Mouse (Mus musculus): ENCODE results near the gene Rhox2a. TPM values are rescaled to one million over a fixed set of nuclear protein-coding genes. Genes with fewer than 3 reads are reported as not detected.
"Not testable (repeated sequence)": the region's sequence is repeated elsewhere in the genome, so short reads cannot be mapped to it uniquely, and the experiment has no call there.

Rhox2a gene
- polyA plus RNA-seq (2012; fragmentation: generic; extraction: Trizol) = not detected
- long read RNA-seq, experiment 1 = 0 reads
- long read RNA-seq, experiment 2 = 0 reads

DNA sequence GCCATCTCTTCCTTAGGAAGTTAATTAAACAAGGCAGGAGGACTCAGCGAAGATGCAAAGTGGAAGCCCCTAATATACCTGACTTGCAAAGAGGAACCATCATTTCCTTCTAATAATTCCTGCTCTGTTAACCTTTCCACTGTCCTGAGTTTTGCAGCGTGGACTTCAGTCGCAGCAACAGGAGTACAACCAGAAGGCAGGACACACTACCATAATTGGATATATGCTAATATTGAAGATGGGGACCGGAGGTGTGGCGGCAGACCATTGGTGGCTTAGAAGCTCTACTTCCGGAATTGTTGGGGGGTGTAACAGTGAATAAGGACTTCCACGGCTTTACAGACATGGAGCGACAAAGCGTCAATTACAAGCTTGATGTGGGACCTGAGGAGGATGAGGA, at the start of gene Rhox2a:
Gene Rhox2a, plus strand, starts transcription at position 301 of the 400 bp plus-strand sequence.
- H3K36me3 ChIP-seq (ENCODE audit: control insufficient read depth, insufficient read depth); H3K27me3 ChIP-seq (ENCODE audit: control insufficient read depth, insufficient read depth, insufficient read length); H3ac ChIP-seq (ENCODE audit: control insufficient read depth, insufficient read length, low read depth); H3K4me3 ChIP-seq (ENCODE audit: insufficient read depth, poor library complexity, severe bottlenecking); H3K79me2 ChIP-seq (ENCODE audit: control insufficient read depth, insufficient read depth); H3K79me3 ChIP-seq (ENCODE audit: low read depth): not testable (repeated sequence)

DNA sequence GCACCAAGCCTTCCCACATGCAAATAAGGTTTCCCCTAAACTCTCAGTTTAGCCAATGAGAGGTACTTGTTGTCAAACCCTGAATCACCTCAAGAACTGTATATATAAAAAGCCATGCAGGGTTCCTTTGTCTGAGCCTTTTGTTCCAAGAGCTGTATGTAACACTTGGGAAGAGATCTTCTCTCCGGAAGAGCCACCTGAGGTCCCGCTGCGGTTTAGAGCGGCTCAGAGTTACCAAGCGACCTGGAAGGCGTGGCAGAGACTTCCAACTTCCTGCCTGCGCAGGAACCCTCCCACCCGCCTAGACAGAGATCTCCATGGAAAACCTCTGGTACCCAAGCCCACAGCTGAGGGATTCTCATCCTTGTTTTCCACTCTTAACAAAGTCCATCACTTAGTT, 46.1 kb upstream of the Rhox2a start:
- Histone ChIP-seq H3K4me3 (ENCODE audit: insufficient read depth, poor library complexity, severe bottlenecking) (no peak overlapping the region), H3K27me3 (ENCODE audit: control insufficient read depth, insufficient read depth, insufficient read length) (no peaks in the 10 kb centered on the region), H3K36me3 (ENCODE audit: control insufficient read depth, insufficient read depth) (no peaks in the 10 kb centered on the region), H3K79me3 (ENCODE audit: low read depth) (no peaks in the 10 kb centered on the region), H3ac (ENCODE audit: control insufficient read depth, insufficient read length, low read depth) (no peak overlapping the region), H3K79me2 (ENCODE audit: control insufficient read depth, insufficient read depth) (no peaks in the 10 kb centered on the region)
- TF ChIP-seq USF1 (IDR thresholded peaks at IDR 0.05; ENCODE audit: low read depth) (no peak), CEBPB (IDR thresholded peaks at IDR 0.05; ENCODE audit: low read depth) (no peak), MAX (IDR thresholded peaks at IDR 0.05) (no peak), FOSL1 (IDR thresholded peaks at IDR 0.05; ENCODE audit: insufficient read depth, low read length, poor library complexity, severe bottlenecking) (no peak), MYOG (IDR thresholded peaks at IDR 0.05; ENCODE audit: control insufficient read depth, extremely low read depth, insufficient read length) (no peak), MYOD1 (IDR thresholded peaks at IDR 0.05; ENCODE audit: control insufficient read depth, insufficient read length, low read depth) (no peak), CTCF (IDR thresholded peaks at IDR 0.05; ENCODE audit: control insufficient read depth, insufficient read depth, insufficient read length) (no peak)

DNA sequence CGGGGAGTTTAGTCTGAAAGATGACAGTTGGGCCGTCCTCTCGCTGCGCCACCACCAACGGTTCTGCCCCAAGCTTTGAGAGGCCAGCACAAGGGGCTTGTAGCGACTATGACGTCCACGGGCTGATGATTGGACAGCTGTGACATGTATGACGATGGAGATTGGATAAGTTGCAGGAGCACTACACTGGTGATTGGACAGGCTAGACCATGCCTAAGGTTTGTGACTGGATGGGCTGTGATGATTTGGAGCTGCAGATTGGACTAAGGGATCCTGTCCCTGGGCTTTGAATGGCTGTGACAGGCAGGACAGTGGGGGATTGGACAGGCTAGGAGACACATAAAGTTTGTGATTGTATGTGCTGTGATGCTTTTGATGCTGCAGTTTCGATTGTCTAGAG, 33.8 kb upstream of the Rhox2a start, which contains the start of gene Gm9:
Gene Gm9, minus strand, starts transcription at position 101 of the 400 bp plus-strand sequence.
- Histone ChIP-seq H3K27me3 (ENCODE audit: control insufficient read depth, insufficient read depth, insufficient read length) (peaks cover 4% of the 10 kb centered on the region), H3K79me3 (ENCODE audit: low read depth) (no peaks in the 10 kb centered on the region), H3ac (ENCODE audit: control insufficient read depth, insufficient read length, low read depth) (no peak within 1 kb of the TSS), H3K4me3 (ENCODE audit: insufficient read depth, poor library complexity, severe bottlenecking) (no peak within 1 kb of the TSS), H3K79me2 (ENCODE audit: control insufficient read depth, insufficient read depth) (no peaks in the 10 kb centered on the region), H3K36me3 (ENCODE audit: control insufficient read depth, insufficient read depth) (no peaks in the 10 kb centered on the region)
- TF ChIP-seq MAX (IDR thresholded peaks at IDR 0.05) (no peak), MYOD1 (IDR thresholded peaks at IDR 0.05; ENCODE audit: control insufficient read depth, insufficient read length, low read depth) (no peak), MYOG (IDR thresholded peaks at IDR 0.05; ENCODE audit: control insufficient read depth, extremely low read depth, insufficient read length) (no peak), CTCF (IDR thresholded peaks at IDR 0.05; ENCODE audit: control insufficient read depth, insufficient read depth, insufficient read length) (no peak), USF1 (IDR thresholded peaks at IDR 0.05; ENCODE audit: low read depth) (no peak), FOSL1 (IDR thresholded peaks at IDR 0.05; ENCODE audit: insufficient read depth, low read length, poor library complexity, severe bottlenecking) (no peak), CEBPB (IDR thresholded peaks at IDR 0.05; ENCODE audit: low read depth) (no peak)

DNA sequence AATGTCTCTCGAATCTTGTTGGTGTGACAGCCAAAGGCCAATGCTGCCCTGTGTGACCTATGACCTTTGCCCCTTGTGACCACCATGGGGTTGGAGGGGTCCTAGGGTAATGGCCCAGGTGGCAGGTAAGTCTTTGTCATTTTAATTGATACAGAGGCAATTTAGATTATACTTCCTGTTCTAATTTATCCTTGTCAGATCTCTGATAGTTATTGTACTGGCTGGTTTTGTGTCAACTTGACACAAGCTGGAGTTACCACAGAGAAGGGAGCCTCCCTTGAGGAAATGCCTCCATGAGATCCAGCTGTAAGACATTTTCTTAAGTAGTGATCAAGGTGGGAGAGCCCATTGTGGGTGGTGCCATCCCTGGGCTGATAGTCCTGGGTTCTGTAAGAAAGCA, 22.6 kb upstream of the Rhox2a start, which contains the start of gene Rhox1:
Gene Rhox1, minus strand, starts transcription at position 101 of the 400 bp plus-strand sequence.
- not testable (repeated sequence) for H3K79me3 ChIP-seq (ENCODE audit: low read depth); H3K79me2 ChIP-seq (ENCODE audit: control insufficient read depth, insufficient read depth); H3K36me3 ChIP-seq (ENCODE audit: control insufficient read depth, insufficient read depth); H3ac ChIP-seq (ENCODE audit: control insufficient read depth, insufficient read length, low read depth); H3K4me3 ChIP-seq (ENCODE audit: insufficient read depth, poor library complexity, severe bottlenecking); H3K27me3 ChIP-seq (ENCODE audit: control insufficient read depth, insufficient read depth, insufficient read length)

DNA sequence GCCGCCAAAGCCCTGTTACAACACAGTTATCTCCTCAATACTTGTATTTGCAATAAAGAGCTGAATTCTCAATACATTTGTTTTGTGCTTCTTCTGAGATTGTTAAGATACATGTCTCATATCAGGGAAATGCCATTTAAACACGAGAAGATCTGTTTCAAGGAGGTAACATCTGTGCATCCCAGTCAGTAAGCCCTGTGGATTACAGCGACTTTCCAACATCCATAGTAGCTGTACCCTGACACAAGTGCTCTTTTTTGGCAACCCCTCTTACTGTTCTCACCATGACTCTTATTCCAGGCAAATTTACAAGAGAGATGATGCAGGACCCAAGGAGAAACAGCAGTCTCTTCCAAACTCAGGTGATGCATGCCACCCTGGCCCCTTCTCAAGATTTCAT, 4.8 kb downstream of the Rhox2a start, which contains the start of gene Rhox3a:
Gene Rhox3a, plus strand, starts transcription at position 301 of the 400 bp plus-strand sequence.
- H3ac ChIP-seq (ENCODE audit: control insufficient read depth, insufficient read length, low read depth); H3K36me3 ChIP-seq (ENCODE audit: control insufficient read depth, insufficient read depth); H3K27me3 ChIP-seq (ENCODE audit: control insufficient read depth, insufficient read depth, insufficient read length); H3K4me3 ChIP-seq (ENCODE audit: insufficient read depth, poor library complexity, severe bottlenecking); H3K79me2 ChIP-seq (ENCODE audit: control insufficient read depth, insufficient read depth); H3K79me3 ChIP-seq (ENCODE audit: low read depth): not testable (repeated sequence)

DNA sequence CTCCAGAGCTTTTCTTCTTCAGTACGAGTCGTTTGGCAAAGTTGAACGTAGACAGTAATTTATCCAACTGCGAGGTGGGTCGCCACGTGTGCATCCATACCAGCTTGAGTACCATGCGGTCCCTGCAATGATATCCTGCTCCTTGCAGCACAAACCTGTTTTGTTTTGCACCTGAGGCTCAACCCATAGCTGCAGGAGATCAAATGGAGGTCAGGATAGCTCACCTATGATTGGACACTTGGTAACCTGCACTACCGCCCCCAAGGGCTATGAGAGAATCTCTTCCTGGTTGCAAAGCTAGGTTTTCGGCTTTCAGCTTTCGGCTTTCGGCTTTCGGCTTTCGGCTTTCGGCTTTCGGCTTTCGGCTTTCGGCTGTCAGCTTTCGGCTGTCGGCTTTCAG, 20.3 kb downstream of the Rhox2a start, which contains the start of gene Rhox4a:
Gene Rhox4a, plus strand, starts transcription at position 301 of the 400 bp plus-strand sequence.
- not testable (repeated sequence) for H3K4me3 ChIP-seq (ENCODE audit: insufficient read depth, poor library complexity, severe bottlenecking); H3K79me3 ChIP-seq (ENCODE audit: low read depth); H3K27me3 ChIP-seq (ENCODE audit: control insufficient read depth, insufficient read depth, insufficient read length); H3ac ChIP-seq (ENCODE audit: control insufficient read depth, insufficient read length, low read depth); H3K36me3 ChIP-seq (ENCODE audit: control insufficient read depth, insufficient read depth); H3K79me2 ChIP-seq (ENCODE audit: control insufficient read depth, insufficient read depth)

Other genes starting within 250 kb of the Rhox2a start
- not detected for gene Sowahd, start 196.1 kb upstream of the Rhox2a start, polyA plus RNA-seq (2012; fragmentation: generic; extraction: Trizol)
- gene Rpl39, start 159.6 kb upstream of the Rhox2a start, polyA plus RNA-seq (2012; fragmentation: generic; extraction: Trizol) = 2,645 TPM
- 4.3 TPM for gene Upf3b, start 134.7 kb upstream of the Rhox2a start, polyA plus RNA-seq (2012; fragmentation: generic; extraction: Trizol)
- gene Nkap, start 118.2 kb upstream of the Rhox2a start, polyA plus RNA-seq (2012; fragmentation: generic; extraction: Trizol) = 3.2 TPM
- gene Akap14, start 76.1 kb upstream of the Rhox2a start, polyA plus RNA-seq (2012; fragmentation: generic; extraction: Trizol) = 0.04 TPM
- 254 TPM for gene Ndufa1, start 53.8 kb upstream of the Rhox2a start, polyA plus RNA-seq (2012; fragmentation: generic; extraction: Trizol)
- gene Rnf113a1, start 53.7 kb upstream of the Rhox2a start, polyA plus RNA-seq (2012; fragmentation: generic; extraction: Trizol) = 4.5 TPM
- gene Gm9, start 33.9 kb upstream of the Rhox2a start, polyA plus RNA-seq (2012; fragmentation: generic; extraction: Trizol) = not detected
- not detected for gene Rhox1, start 22.7 kb upstream of the Rhox2a start, polyA plus RNA-seq (2012; fragmentation: generic; extraction: Trizol)
- not detected for gene Rhox3a, start 4.9 kb downstream of the Rhox2a start, polyA plus RNA-seq (2012; fragmentation: generic; extraction: Trizol)
- not detected for gene Rhox4a, start 20.4 kb downstream of the Rhox2a start, polyA plus RNA-seq (2012; fragmentation: generic; extraction: Trizol)
- not detected for gene Rhox3a2, start 135.1 kb downstream of the Rhox2a start, polyA plus RNA-seq (2012; fragmentation: generic; extraction: Trizol)
- gene Rhox4a2, start 145.9 kb downstream of the Rhox2a start, polyA plus RNA-seq (2012; fragmentation: generic; extraction: Trizol) = not detected
- not detected for gene Rhox2b, start 167.1 kb downstream of the Rhox2a start, polyA plus RNA-seq (2012; fragmentation: generic; extraction: Trizol)
- not detected for gene Rhox4b, start 187.5 kb downstream of the Rhox2a start, polyA plus RNA-seq (2012; fragmentation: generic; extraction: Trizol)
- not detected for gene Rhox2c, start 208.7 kb downstream of the Rhox2a start, polyA plus RNA-seq (2012; fragmentation: generic; extraction: Trizol)
- not detected for gene Rhox3c, start 213.6 kb downstream of the Rhox2a start, polyA plus RNA-seq (2012; fragmentation: generic; extraction: Trizol)
- gene Rhox4c, start 235.4 kb downstream of the Rhox2a start, polyA plus RNA-seq (2012; fragmentation: generic; extraction: Trizol) = not detected
- not detected for gene Rhox2d, start 248.5 kb downstream of the Rhox2a start, polyA plus RNA-seq (2012; fragmentation: generic; extraction: Trizol)

All from C2C12 (cell line).